Mouse (Mus musculus): Measurements from ENCODE around the gene S100a6.

- TF ChIP-seq CTCF (IDR thresholded peaks at IDR 0.05; ENCODE audit: low read depth), result no peak
- no peak for TF ChIP-seq EP300 (IDR thresholded peaks at IDR 0.05; ENCODE audit: low read depth)
These were observed 28.3 kb downstream of the S100a6 start for GRCm38 (mm10) chr3:90640981-90641380.

All from liver, embryonic 14.5 days (tissue).